Mouse (Mus musculus): ENCODE results near the gene Notch2. TPM values are rescaled to one million over a fixed set of nuclear protein-coding genes. Genes with fewer than 3 reads are reported as not detected.
"Not testable (repeated sequence)": the region's sequence is repeated elsewhere in the genome, so short reads cannot be mapped to it uniquely, and the experiment has no call there.

Gene Notch2
- polyA plus RNA-seq, 1 experiment from 2014 or later: 11.3 TPM

GRCm38 (mm10) chr3:98094629-98095583 lies 81.6 kb downstream of the Notch2 start:
- no peak for DNase-seq (ENCODE audit: low spot score)

DNA sequence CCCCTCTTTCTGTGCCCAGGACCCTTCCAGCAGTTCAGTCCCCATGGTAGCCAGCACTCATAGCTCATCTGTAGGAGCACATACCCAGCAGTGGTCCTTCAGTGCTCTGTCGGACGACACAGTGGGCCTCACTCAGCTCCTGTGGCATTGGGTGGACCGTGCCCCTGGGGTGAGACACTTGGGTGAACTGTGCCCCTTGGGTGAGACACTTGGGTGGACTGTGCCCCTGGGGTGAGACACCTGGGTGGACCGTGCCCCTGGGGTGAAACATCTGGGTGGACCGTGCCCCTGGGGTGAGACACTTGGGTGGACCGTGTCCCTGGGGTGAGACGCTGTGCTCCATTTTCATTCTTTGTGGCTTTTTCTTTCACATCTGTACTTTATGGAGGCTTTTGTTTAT lies 83.7 kb downstream of the Notch2 start:
- DNase-seq (ENCODE audit: low spot score): no peak

GRCm38 (mm10) chr3:98098676-98099075 lies 85.3 kb downstream of the Notch2 start:
- no peak for DNase-seq (ENCODE audit: low spot score)

GRCm38 (mm10) chr3:98099287-98099686 lies 86.0 kb downstream of the Notch2 start:
- DNase-seq (ENCODE audit: low spot score): peak; percentile 50

- DNase-seq (ENCODE audit: low spot score): peak; percentile 16
Measured at GRCm38 (mm10) chr3:98101541-98101940, 88.2 kb downstream of the Notch2 start.

DNA sequence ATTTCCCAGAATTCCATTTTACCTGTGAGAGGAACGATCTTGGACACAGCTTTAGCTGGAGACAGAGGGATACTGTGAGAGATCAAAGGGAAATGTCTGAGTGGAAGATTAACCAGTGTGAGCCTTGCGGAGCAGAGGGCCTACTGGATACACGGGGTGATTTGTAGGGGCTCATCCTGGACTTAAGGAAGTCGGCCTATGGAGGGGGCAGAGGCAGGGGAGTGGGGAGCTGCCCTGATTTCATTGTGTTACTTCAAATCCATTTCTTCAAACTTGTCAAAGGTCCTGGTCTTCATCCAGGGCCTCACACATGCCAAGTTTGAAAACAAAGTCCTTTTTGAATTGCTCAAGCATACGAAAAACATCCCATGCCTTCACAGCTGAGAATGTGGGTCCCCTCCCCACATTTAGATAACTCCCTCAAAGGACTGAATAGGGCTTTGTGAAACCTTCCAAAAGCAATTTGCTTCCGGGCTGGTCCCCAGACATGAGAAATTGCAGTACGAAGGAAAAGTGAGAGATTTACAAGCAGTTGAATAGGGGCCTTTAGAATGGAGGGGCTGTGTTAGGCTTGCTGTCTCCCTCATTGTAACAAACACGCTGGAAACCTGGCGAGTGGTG lies 91.6 kb downstream of the Notch2 start:
- DNase-seq (ENCODE audit: low spot score): no peak

DNA sequence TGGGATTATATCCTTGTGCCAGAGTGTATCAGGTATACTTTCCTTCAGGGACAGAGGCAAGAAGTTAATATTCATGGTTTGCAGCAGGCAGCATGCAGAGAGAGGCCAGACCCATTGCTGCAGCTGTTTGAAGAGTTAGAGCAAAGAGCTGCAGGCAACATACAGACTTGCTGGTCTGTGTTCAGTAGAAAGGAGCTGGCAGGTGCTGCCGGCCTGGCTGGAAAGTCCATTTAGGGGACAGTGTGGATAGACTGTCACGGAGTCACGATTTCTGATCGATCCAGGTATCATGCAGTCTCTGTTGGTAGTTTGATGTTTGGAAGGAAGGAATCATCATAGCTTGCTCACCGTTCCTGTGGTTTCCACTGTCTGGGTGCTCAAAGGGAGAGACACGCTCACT lies 92.2 kb downstream of the Notch2 start:
- no peak for DNase-seq (ENCODE audit: low spot score)

DNA sequence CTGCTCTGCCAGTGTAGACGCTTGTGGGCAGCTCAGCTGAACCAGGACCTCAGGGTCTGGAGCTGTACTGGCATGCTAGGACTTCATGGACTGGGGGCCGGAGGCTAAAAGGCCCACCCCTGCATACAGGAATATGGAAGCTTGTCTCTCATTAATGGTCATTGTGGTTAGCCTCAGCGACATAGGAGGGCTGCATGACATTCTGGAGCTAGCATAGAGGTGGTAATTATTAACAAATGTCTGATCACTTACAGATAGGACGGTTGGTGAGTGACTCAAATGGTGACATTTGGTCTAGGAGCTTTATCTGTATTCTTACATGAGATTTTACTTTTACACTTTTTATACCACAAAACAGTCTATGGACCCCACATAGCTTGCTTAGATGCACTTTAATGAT lies 92.8 kb downstream of the Notch2 start:
- no peak for DNase-seq (ENCODE audit: low spot score)

DNA sequence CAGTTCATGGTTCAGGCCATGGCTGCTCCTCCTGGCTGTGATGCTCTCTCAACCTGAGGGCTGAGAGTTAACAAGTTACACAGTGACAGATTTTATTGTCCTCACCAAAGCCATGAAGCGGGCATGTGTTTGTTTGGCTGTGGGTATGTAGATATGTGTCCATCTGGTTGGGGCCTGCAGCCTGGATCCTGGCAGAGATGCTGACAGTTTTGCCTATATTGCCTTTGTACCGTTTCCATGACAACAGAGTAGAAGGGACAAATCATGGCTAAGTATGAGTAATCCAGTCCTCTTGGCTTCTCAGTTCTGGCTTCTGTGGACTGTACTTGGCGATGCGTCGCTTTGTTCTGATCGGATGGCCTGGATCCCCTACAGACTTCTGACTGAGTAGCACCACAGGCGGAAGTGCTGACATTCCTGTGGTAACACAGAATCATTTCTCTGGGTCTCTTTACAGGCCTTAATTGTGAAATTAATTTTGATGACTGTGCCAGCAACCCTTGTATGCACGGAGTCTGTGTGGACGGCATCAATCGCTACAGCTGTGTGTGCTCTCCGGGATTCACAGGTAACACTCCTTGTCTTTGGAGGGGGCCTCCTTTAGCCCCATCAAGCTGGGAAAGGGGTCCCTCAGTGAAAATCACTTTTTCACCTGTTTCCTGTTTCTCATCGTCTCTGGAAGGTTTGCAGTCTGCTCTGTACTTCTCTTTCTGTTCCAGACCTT lies 93.4 kb downstream of the Notch2 start:
- no peak for DNase-seq (ENCODE audit: low spot score)

GRCm38 (mm10) chr3:98108416-98108815 lies 95.1 kb downstream of the Notch2 start:
- no peak for DNase-seq (ENCODE audit: low spot score)

- DNase-seq (ENCODE audit: low spot score): no peak
Measured at GRCm38 (mm10) chr3:98108866-98109265, 95.5 kb downstream of the Notch2 start.

- DNase-seq (ENCODE audit: low spot score): no peak
Measured at GRCm38 (mm10) chr3:98110610-98111009, 97.3 kb downstream of the Notch2 start.

- DNase-seq (ENCODE audit: low spot score): no peak
Measured at GRCm38 (mm10) chr3:98118252-98118651, 104.9 kb downstream of the Notch2 start.

GRCm38 (mm10) chr3:98119338-98119737 lies 106.0 kb downstream of the Notch2 start:
- no peak for DNase-seq (ENCODE audit: low spot score)

- no peak for DNase-seq (ENCODE audit: low spot score)
Measured at GRCm38 (mm10) chr3:98120884-98121283, 107.6 kb downstream of the Notch2 start.

- DNase-seq (ENCODE audit: low spot score): no peak
Measured at GRCm38 (mm10) chr3:98127775-98128174, 114.4 kb downstream of the Notch2 start.

- DNase-seq (ENCODE audit: low spot score): no peak
Measured at GRCm38 (mm10) chr3:98128716-98129115, 115.4 kb downstream of the Notch2 start.

GRCm38 (mm10) chr3:98132140-98132539 lies 118.8 kb downstream of the Notch2 start:
- not testable (repeated sequence) for DNase-seq (ENCODE audit: low spot score)

- DNase-seq (ENCODE audit: low spot score): no peak
Measured at GRCm38 (mm10) chr3:98132636-98133035, 119.3 kb downstream of the Notch2 start.

- DNase-seq (ENCODE audit: low spot score): no peak
Measured at GRCm38 (mm10) chr3:98141456-98141855, 128.1 kb downstream of the Notch2 start.

DNA sequence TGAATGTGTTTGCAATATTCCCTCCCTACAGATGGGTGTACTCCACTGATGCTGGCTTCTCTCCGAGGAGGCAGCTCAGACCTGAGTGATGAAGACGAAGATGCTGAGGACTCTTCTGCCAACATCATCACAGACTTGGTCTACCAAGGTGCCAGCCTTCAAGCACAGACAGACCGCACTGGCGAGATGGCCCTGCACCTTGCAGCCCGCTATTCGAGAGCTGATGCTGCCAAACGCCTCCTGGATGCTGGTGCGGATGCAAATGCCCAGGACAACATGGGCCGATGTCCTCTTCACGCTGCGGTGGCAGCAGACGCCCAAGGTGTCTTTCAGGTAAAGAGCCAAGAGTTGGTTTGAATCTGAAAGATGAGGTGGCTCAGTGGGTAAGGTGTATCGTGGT lies 129.5 kb downstream of the Notch2 start:
- DNase-seq (ENCODE audit: low spot score): no peak

GRCm38 (mm10) chr3:98145204-98145603 lies 131.9 kb downstream of the Notch2 start:
- no peak for DNase-seq (ENCODE audit: low spot score)

Data from thymus, postnatal 0 days (tissue).